Mouse (Mus musculus) midbrain, embryonic 10.5 days (tissue): Measurements from ENCODE around the gene Galp. TPM values are rescaled to one million over a fixed set of nuclear protein-coding genes. Genes with fewer than 3 reads are reported as not detected.
A peak's percentile ranks its signal among the peaks of the same experiment; 100 is the strongest.
"Not testable (repeated sequence)": the region's sequence is repeated elsewhere in the genome, so short reads cannot be mapped to it uniquely, and the experiment has no call there.

ENCODE experiments used
- DNase-seq: peaks from one replicate; pipeline ENCODE4 v3.0.0-alpha.2; 2017; ENCODE audit warnings: low spot score
- H3K27ac ChIP-seq: fragments of 300-500 bp; sonication (generic); replicated peaks from 2 replicates; pipeline ENCODE4 v1.5.1; 2016; ENCODE audit warnings: mild to moderate bottlenecking
- H3K27me3 ChIP-seq: fragments of 300-500 bp; sonication (generic); 2 replicates; pipeline ENCODE4 v1.6.1; 2016; ENCODE audit warnings: low read depth, mild to moderate bottlenecking; ENCODE audit not compliant: poor library complexity, severe bottlenecking
- H3K36me3 ChIP-seq: fragments of 300-500 bp; sonication (generic); 2 replicates; pipeline ENCODE4 v1.6.1; 2016; ENCODE audit warnings: mild to moderate bottlenecking, moderate library complexity
- H3K4me1 ChIP-seq: fragments of 300-500 bp; sonication (generic); 2 replicates; pipeline ENCODE4 v1.6.1; 2016
- H3K4me3 ChIP-seq: fragments of 300-500 bp; sonication (generic); 2 replicates; pipeline ENCODE4 v1.5.1; 2016; ENCODE audit warnings: mild to moderate bottlenecking, moderate library complexity
- H3K9me3 ChIP-seq: fragments of 300-500 bp; sonication (generic); replicated peaks from 2 replicates; pipeline ENCODE4 v1.6.1; 2016; ENCODE audit warnings: mild to moderate bottlenecking
- WGBS: fragments of 180-500 bp; shearing (Covaris S2); methylation state at CpG from one replicate; pipeline ENCODE4 v1.1.7; 2016; 5-methylcytosine and 5-hydroxymethylcytosine counted together
- polyA plus RNA-seq: library from polyadenylated mRNA; unstranded; fragments of >200 nt; fragmentation: Nextera tagmentation; extraction: Ambion mirVana; gene quantifications from 2 replicates; pipeline ENCODE4 v1.2.1, GENCODE M21; 2016

Gene Galp
- polyA plus RNA-seq, 1 experiment from 2014 or later = not detected

DNA sequence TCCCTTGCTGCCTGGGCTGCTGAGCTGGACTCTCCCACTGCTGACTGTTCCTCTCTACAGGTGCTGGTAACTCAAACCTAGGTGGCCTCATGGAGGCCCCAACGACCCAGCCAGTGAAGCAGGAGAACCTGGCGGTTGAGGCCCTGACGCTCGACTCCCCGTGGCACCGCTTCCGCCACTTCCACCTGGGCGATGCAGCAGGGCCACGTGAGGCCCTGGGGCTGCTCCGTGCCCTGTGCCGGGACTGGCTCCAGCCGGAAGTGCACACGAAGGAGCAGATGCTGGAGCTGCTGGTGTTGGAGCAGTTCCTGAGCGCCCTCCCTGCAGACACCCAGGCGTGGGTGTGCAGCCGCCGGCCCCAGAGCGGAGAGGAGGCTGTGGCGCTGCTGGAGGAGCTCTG is 13.1 kb upstream of the Galp start:
- H3K4me3 ChIP-seq = no peak overlapping the region
- no peak for DNase-seq
- 95% methylated on average over 19 of the region's 19 CpGs for WGBS

GRCm38 (mm10) chr7:6184521-6184920 is 12.4 kb upstream of the Galp start:
- peaks cover 92% of the 10 kb centered on the region for H3K36me3 ChIP-seq

More for the DNA sequence above, 13.1 kb upstream of the Galp start:
- Histone ChIP-seq H3K4me1 (no peaks in the 10 kb centered on the region), H3K36me3 (peaks cover 90% of the 10 kb centered on the region), H3K27ac (no peak overlapping the region), H3K27me3 (peaks cover 2% of the 10 kb centered on the region; the same call in 1 of the 2 replicates), H3K9me3 (no peaks in the 10 kb centered on the region)

GRCm38 (mm10) chr7:6185391-6185790 is 11.5 kb upstream of the Galp start:
- WGBS = 94% methylated on average over 1 of the region's 1 CpGs
- H3K36me3 ChIP-seq = peaks cover 94% of the 10 kb centered on the region
- no peak overlapping the region for H3K4me3 ChIP-seq
- H3K4me1 ChIP-seq = no peaks in the 10 kb centered on the region
- DNase-seq = no peak
- peaks cover 8% of the 10 kb centered on the region; the same call in 1 of the 2 replicates for H3K9me3 ChIP-seq
- H3K27ac ChIP-seq = no peak overlapping the region
- H3K27me3 ChIP-seq = peaks cover 13% of the 10 kb centered on the region

More at GRCm38 (mm10) chr7:6184521-6184920, 12.4 kb upstream of the Galp start:
- H3K27me3 ChIP-seq = peaks cover 10% of the 10 kb centered on the region
- H3K4me3 ChIP-seq = no peak overlapping the region
- DNase-seq = no peak
- peaks cover 4% of the 10 kb centered on the region; the same call in 1 of the 2 replicates for H3K9me3 ChIP-seq
- WGBS = 94% methylated on average over 8 of the region's 8 CpGs
- H3K4me1 ChIP-seq = no peaks in the 10 kb centered on the region
- no peak overlapping the region for H3K27ac ChIP-seq

DNA sequence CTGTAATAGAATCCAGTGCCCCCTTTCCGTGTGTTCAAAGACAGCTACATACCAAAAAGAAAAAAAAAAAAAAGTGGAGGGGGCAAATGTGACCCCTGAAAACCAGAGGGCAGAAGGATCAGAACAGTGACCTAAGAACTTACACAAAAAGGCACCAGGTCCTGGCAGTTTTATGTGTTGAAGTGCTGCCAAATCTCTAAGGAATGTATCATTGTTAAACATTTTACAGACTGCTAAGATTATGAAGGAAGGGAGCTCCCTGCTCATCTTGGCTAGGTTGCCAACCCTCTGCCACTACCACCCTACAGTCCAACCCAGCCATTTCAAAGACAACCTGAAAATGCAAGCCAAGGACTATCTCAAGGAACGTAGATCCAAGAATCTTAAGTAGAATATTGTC is 10.7 kb upstream of the Galp start:
- DNase-seq = no peak
- Histone ChIP-seq H3K27me3 (peaks cover 13% of the 10 kb centered on the region), H3K4me1 (no peaks in the 10 kb centered on the region), H3K4me3 (no peak overlapping the region), H3K27ac (no peak overlapping the region), H3K36me3 (peaks cover 90% of the 10 kb centered on the region), H3K9me3 (peaks cover 8% of the 10 kb centered on the region; the same call in 1 of the 2 replicates)
- 100% methylated on average over 2 of the region's 2 CpGs for WGBS

GRCm38 (mm10) chr7:6186756-6187155 is 10.1 kb upstream of the Galp start:
- 78% methylated on average over 2 of the region's 2 CpGs for WGBS
- peaks cover 8% of the 10 kb centered on the region; the same call in 1 of the 2 replicates for H3K9me3 ChIP-seq
- H3K27me3 ChIP-seq = peaks cover 13% of the 10 kb centered on the region
- no peaks in the 10 kb centered on the region for H3K4me1 ChIP-seq
- no peak overlapping the region for H3K27ac ChIP-seq
- no peak for DNase-seq
- no peak overlapping the region for H3K4me3 ChIP-seq
- H3K36me3 ChIP-seq = peaks cover 86% of the 10 kb centered on the region

- H3K36me3 ChIP-seq = peaks cover 62% of the 10 kb centered on the region
- no peak overlapping the region for H3K27ac ChIP-seq
- H3K4me1 ChIP-seq = no peaks in the 10 kb centered on the region
- DNase-seq = no peak
- WGBS = 37% methylated on average over 45 of the region's 45 CpGs
- peaks cover 8% of the 10 kb centered on the region; the same call in 1 of the 2 replicates for H3K9me3 ChIP-seq
- peaks cover 13% of the 10 kb centered on the region for H3K27me3 ChIP-seq
- H3K4me3 ChIP-seq = no peak overlapping the region
Observed at GRCm38 (mm10) chr7:6189542-6189941, 7.3 kb upstream of the Galp start.

- peak; percentile 54 for DNase-seq
- WGBS = 35% methylated on average over 3 of the region's 3 CpGs
- Histone ChIP-seq H3K27me3 (peaks cover 13% of the 10 kb centered on the region), H3K36me3 (peaks cover 44% of the 10 kb centered on the region), H3K4me3 (no peak overlapping the region), H3K4me1 (no peaks in the 10 kb centered on the region), H3K27ac (no peak overlapping the region), H3K9me3 (peaks cover 8% of the 10 kb centered on the region; the same call in 1 of the 2 replicates)
Observed at GRCm38 (mm10) chr7:6191376-6191775, 5.5 kb upstream of the Galp start.

DNA sequence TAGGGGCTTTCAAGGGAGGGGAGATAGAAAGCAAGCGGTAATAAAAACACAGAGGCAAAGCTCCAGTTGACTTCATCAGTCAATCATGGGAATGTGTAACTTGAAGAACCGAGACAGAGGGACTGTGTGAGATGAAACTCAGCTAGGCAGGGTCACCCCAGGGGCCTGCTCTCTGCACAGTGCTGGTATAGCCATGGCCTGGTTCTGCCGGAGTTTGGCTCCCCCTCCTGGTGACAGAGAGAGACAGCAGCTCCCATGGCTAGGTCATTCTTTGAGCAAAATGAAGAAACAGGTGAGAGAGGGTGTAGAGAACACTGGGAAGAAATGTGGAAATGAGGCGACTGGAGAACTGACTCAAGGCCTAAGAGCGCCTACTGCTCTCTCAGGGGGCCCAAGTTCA is 2.8 kb upstream of the Galp start:
- 24% methylated on average over 5 of the region's 5 CpGs for WGBS
- peak; percentile 63 for DNase-seq
- H3K27ac ChIP-seq = no peak overlapping the region
- H3K9me3 ChIP-seq = peaks cover 11% of the 10 kb centered on the region; the same call in 1 of the 2 replicates
- peaks cover 8% of the 10 kb centered on the region for H3K27me3 ChIP-seq
- H3K36me3 ChIP-seq = peaks cover 16% of the 10 kb centered on the region
- no peak overlapping the region for H3K4me3 ChIP-seq
- H3K4me1 ChIP-seq = no peaks in the 10 kb centered on the region

DNA sequence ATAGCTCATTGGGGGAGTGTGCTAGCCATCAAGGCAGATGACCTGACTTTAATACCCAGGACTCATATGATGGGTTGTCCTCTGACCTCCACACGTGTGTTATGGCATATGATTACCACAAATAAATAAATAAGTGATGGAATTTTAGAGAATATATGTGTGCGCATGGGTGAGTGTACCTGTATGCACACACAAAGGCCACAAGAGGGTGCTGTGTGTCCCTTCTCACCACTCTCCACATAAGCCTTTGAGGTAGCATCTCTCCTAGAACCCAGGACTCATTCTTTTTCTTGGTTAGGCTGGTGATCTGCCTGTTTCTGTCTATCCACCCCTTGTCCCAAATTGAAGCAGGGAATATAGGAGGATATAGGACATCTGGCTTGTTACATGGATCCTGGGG is 1.1 kb upstream of the Galp start:
- H3K36me3 ChIP-seq = no peaks in the 10 kb centered on the region
- WGBS = 47% methylated on average over 2 of the region's 2 CpGs
- no peaks in the 10 kb centered on the region for H3K27me3 ChIP-seq
- peaks cover 16% of the 10 kb centered on the region; the same call in 1 of the 2 replicates for H3K9me3 ChIP-seq
- no peak for DNase-seq
- H3K27ac ChIP-seq = no peak overlapping the region
- H3K4me1 ChIP-seq = no peaks in the 10 kb centered on the region
- no peak overlapping the region for H3K4me3 ChIP-seq

DNA sequence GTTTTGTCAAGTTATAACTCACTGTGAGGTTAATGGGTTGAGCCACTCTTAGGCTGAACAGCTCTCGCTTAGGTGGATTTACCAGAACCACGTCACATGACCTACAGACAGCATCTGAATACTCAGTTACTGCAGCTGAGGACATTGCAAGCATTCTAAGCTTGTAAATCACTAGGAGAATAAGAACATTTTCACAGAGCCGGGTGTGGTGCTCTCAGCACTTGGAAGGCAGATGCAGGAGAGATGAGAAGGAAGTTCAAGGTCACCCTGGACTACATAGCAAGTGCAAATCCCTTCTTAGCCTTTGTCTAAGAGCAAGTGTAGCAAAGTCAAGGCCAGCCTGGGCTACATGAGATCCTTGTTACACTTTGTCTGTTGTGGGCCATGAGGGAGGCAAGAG is 7.3 kb downstream of the Galp start:
- Histone ChIP-seq H3K36me3 (no peaks in the 10 kb centered on the region), H3K4me1 (no peaks in the 10 kb centered on the region), H3K27me3 (no peaks in the 10 kb centered on the region), H3K27ac (no peak overlapping the region), H3K4me3 (no peak overlapping the region), H3K9me3 (peaks cover 43% of the 10 kb centered on the region)
- no peak for DNase-seq
- 81% methylated on average over 3 of the region's 3 CpGs for WGBS

- Histone ChIP-seq H3K4me1 (no peaks in the 10 kb centered on the region), H3K4me3 (no peak overlapping the region), H3K27me3 (no peaks in the 10 kb centered on the region), H3K27ac (no peak overlapping the region), H3K9me3 (peaks cover 55% of the 10 kb centered on the region), H3K36me3 (no peaks in the 10 kb centered on the region)
- WGBS = 52% methylated on average over 5 of the region's 5 CpGs
- DNase-seq = no peak
Observed at GRCm38 (mm10) chr7:6213144-6213543, 16.3 kb downstream of the Galp start.

- not testable (repeated sequence) for H3K36me3 ChIP-seq, H3K27ac ChIP-seq, H3K4me1 ChIP-seq, H3K27me3 ChIP-seq, H3K4me3 ChIP-seq, DNase-seq
- 83% methylated on average over 4 of the region's 4 CpGs for WGBS
- H3K9me3 ChIP-seq = peaks cover 56% of the 10 kb centered on the region
Observed at GRCm38 (mm10) chr7:6214691-6215090, 17.8 kb downstream of the Galp start.

- Histone ChIP-seq H3K4me3 (no peak overlapping the region), H3K27me3 (no peaks in the 10 kb centered on the region), H3K9me3 (peaks cover 40% of the 10 kb centered on the region), H3K36me3 (no peaks in the 10 kb centered on the region), H3K4me1 (no peaks in the 10 kb centered on the region), H3K27ac (no peak overlapping the region)
- no peak for DNase-seq
- 55% methylated on average over 3 of the region's 3 CpGs for WGBS
Observed at GRCm38 (mm10) chr7:6220147-6220546, 23.3 kb downstream of the Galp start.

DNA sequence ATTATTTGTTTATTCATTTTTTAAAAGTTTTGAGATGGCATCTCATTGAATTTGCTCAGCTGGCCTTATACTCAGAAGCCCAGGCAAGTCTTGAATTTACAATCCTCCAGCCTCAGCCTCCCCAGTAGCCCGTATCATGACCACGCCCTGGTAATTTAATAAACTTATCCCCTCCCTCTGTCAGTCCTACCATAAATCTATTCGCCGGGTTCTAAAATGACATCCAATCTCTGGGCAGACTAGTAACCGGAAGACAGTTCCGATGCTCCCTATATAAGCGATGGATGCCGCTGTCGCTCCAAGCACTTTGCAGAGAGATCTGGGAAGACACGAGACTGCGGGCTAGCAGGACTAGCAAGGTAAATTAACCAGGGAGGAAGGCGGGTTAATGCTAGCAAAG is 25.1 kb downstream of the Galp start, which contains the start of gene Zscan5b:
Gene Zscan5b, plus strand, starts transcription at position 301 of the 400 bp plus-strand sequence.
- WGBS = 93% methylated on average over 12 of the region's 12 CpGs
- H3K4me1 ChIP-seq = no peaks in the 10 kb centered on the region

More for the DNA sequence above, 25.1 kb downstream of the Galp start, which contains the start of gene Zscan5b:
- H3K9me3 ChIP-seq = peaks cover 35% of the 10 kb centered on the region
- no peak for DNase-seq
- no peaks in the 10 kb centered on the region for H3K36me3 ChIP-seq
- no peaks in the 10 kb centered on the region for H3K27me3 ChIP-seq
- H3K4me3 ChIP-seq = no peak within 1 kb of the TSS
- no peak within 1 kb of the TSS for H3K27ac ChIP-seq
